Mouse (Mus musculus) naive thymus-derived CD4-positive, alpha-beta T cell, adult 2 months (primary cell): ENCODE measurements at regions not wholly inside any gene's neighbourhood (a gene's known extent, or its start where the extent isn't known, plus 50 kb on each side); places are given as distances from the start of the nearest gene placed in this dataset.
A peak's percentile ranks its signal among the peaks of the same experiment; 100 is the strongest.
"Not testable (repeated sequence)": the region's sequence is repeated elsewhere in the genome, so short reads cannot be mapped to it uniquely, and the experiment has no call there.

Experiments
- DNase-seq: peaks from one replicate; pipeline ENCODE4 v3.0.0-alpha.2; 2011; ENCODE audit warnings: low read depth

DNA sequence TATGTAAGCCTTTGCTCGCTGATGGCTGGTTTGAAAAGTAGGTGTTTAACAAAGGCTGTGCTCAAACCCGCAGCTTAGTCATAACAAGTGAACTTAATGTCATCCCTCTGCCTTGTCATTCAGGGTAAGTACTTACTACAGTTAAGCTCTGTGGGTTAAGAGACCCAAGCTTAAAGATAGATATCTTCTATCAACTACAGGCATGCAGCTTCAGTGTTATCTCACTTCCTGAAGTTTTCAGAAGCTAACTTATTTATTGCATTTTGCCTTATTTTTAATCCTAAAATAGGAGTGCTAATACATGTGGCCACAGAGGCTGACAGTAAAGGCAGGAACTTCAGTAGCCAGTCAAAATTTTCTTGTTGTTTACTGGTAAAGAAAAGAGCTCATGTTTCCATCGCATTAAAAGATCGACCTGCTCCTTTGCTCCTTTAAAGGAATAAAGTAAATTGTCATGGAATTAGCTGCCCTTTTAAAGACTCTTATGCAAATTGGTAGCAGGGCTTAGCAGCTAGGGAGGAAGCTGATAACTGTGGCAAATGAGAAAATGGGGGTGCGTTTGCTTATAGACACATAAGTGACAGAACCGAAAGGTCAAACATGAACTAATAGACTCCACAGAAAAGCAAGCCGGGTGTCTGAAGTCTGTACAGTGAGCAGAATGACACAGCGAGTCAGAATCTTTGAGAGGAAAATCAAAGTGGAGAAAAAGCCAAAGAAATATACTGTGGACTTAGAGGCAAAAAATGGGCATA is 55.9 kb upstream of the Inpp4b start:
- DNase-seq = no peak

DNA sequence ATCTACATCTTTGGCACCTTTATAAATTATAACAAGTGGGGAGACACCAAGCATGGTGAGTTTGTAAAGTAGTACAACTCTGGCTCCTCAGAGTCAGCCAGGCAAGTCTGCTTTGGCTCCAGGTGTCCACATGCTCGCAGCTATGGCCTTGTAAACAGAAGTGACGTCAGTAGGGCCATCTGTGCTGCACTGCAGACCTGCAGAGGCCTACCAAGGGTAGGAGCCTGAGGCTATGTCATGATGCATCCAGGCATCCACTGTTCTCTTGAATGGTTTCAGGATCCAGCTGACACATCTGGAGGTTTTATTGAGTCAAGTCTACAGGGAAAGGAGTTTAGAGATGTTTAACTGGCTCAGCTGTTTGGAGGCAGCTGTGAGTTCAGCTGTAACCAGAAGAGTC is 82.3 kb upstream of the Inpp4b start:
- DNase-seq = no peak

DNA sequence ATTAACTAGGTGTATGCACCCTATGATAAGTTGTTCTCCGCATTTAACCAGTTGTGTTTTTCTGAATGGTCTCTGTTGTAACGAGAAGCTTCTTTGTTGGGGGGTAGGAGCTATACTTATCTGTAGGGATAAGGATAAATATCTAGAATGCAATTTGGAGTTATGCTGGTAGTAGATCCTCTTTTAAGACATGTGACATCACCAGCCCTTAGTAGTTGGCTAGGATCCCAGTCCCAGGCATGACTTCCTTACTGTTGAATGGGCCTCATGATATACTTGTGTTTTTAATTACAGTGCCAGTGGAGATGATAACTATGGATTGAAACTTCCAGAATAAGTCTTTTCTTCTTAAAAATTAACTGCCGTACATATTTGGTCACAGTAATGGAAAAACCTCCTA is 118.5 kb upstream of the Inpp4b start:
- no peak for DNase-seq

DNA sequence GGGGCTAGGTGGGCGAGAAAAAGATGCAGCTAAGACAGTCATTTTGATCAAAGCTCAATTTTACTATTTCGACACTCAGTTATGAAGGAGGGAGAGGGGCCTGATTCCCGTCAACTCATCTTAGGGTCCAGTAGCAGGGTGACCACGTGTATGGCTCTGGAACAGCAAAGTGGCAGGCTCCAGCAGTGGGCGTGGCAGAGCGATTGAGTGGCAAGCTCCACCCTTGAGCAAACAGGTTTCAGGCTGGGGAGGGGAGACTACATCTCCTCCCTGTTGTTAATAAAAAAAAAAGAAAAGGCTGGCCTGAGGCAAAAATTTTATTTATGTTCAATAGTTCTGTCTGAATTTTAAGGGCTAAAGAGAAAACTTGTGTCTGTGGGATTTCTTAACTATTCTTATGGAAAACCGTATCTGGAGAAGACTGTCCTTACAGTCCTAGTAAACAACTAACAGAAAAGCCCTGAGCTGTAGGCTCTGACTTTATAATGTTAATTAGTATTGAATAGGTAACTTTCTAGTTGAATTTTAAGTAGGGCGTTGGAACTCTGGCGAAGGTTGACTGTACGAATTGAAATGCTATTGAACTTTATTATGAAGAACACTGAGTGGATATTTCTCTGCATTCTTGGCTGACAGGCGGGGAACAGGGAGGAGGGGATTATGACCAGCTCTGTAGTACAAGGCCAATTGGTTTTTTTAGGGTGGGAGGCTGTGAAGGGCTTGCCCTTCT is 155.1 kb upstream of the Inpp4b start:
- DNase-seq = not testable (repeated sequence)

DNA sequence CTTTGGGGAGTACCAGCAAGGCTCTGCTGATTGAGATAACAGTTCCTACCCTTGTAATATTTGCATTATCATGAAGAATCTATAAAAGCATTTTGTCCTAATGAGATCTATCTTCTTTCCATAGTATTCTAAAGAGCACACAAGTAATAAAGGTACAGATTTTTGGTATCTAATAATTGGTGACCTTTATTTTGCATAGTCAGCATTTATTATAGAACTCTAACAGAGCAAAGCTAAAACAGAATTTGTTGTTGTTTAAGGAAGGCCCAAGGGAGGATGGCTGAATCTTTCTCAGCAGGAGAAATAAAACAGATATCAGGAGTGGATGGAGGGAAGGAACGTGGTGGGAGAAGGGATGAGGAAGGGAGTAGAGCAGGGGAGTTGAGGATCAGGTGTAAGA is 160.8 kb upstream of the Usp38 start:
- no peak for DNase-seq

DNA sequence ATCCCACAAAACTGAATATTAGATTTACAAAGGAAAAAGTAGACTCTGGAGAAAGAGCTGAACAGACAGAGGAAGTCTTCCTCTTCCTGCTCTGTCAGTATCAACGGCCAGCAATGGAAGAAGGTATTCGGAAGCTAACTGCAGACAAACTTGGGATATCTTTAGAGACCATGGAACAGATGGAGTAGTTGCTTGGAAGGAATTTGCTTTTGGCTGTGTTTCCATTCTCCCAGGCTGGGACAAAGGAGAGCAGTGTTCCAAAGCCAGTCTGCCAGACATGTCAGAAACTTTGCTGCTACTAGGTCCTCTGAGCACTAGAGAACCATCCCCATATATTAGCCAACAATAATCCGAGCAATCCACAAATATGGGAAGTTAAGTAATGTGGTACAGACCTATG is 132.5 kb upstream of the Usp38 start:
- no peak for DNase-seq

DNA sequence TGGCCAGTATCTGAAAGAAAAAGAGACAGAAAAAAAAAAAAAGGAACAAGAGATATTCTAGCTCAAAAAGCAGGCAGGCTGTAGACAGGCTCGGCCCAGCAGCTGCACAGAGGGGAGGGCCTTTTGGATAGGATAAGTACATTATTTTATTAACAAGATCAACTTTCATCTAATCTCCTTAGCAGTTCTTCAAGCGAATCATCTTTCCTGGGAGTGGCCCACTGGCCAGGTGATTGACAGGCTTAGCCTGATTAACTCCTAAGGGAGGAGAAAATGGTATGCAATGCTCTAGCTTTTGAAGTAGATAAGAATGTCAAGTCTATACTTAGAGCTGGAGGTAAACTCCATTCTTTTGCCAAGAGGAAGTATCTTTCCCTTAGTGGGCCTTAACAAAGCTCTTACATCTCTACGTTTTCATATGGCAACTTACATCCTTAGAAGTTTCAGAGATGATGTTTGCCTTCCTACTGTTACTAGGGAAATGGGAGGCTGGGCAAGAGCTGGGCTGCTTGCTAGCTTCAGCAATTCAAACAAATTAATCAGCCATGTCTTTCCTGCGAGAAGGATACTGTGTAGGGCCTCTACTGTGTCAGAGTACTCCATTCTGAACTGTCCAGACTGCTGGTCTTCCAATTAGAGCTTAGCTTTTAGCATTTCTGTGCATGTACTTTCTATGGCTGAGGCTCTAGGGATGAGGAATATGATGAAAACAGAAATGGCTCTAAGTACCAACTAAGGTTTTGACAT is 92.2 kb upstream of the Usp38 start:
- no peak for DNase-seq

DNA sequence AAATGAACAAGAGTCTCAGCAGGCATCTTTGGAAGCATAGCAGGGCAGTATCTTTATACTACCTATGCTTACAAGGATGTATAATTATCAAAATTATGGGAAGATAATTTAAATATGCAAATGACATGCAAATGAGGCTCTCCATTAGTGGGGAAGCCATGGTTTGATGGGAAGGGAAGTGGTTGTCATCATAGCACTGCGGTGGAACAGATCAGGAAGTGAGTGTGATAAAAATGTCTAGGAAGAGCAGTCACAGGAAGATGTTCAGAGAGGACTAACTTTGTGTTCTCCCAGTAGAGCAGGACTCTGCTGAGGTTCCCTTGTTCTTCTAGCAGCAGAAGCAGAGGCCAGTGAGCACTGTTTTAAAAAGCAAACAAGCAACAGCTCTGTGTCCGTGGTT is 84.2 kb upstream of the Usp38 start:
- no peak for DNase-seq

DNA sequence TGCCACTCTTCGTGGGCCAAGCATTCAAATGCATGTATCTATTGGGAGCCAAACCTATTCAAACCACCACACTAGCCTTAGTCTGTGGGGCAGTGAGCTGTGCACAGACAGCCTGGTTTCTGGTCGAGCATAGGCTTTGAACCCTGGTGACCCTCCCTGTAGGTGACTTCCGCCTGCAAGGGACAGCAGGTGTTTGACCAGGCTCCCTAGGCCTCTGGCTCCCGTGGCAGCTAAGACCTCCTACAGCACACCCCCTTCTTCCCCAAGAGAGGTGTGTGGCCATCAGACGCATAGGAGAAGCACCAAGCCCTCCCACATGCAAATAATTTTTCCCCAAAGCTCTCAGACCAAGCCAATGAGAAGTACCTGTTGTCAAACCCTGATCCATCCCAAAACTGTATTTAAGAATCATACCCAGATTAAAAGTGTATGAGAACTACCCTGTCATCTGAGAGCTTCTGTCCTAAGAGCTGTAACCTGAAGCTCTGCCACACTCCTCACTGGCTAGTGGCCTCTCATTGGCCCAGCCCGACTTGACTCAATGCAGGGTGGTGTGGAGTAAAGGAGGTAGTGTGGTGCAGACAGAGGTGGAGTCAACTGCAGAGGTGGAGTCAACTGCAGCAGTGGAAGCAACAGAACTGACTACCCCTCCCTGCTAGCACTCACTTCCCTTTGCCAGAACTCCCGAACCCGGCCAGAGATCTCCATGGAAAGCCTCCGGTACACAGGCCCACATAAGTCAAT is 82.5 kb upstream of the Usp38 start:
- no peak for DNase-seq

DNA sequence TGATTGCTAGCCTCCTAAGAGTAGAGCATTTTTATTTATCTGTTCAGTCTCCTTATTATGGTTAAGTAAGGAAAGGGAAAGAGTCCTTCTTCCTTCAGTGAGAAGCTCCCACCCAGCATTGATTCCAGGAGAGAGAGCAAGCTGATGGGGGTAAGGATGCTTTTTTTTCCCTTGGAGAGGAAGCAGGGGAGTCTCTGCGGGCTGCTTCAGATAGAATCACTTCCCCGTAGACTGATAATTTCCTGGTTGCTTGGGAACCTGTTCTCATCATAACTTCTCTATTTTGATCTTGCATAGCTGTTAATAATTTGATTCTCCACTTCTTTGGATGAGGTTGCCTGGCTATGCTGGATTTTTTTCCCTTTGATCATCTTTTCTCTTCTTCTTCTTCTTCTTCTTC is 80.5 kb upstream of the Usp38 start:
- DNase-seq = no peak

DNA sequence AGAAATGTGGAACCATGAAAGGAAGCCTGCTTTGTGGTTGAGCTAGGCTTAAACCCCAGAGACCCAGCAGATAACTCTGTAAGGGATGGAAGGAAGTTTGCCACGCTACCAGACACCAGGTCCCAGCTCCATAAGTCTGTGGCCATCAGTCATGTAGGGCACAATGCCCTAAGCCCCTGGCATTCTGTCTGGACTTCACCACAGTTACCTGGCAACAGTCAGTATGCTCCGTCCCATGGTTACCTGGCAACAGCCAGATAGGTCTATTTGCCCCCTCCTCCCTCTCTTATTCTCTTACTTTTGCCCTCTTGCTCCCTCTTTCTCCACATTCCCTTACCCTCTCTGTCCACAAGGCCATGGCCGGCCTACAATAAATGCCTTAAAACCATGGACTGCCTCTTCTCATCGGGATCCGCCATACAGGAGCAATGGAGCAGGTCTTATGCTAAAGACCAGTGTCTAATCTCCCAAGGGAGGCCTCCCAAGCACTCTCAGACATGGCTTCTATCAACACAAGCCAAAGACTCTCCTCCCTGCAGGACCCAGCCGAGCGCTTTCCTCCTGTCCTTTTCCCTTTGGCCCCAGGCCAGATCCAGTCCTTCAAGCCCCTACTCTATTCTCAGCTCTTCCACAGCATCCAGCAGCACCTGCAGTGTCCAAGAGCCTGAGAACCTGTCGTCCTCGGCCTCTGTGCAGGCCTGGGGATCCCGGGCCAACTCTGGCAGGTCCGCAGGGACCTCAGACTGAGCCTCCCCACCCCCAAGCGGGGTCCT is 66.3 kb upstream of the Usp38 start:
- no peak for DNase-seq

DNA sequence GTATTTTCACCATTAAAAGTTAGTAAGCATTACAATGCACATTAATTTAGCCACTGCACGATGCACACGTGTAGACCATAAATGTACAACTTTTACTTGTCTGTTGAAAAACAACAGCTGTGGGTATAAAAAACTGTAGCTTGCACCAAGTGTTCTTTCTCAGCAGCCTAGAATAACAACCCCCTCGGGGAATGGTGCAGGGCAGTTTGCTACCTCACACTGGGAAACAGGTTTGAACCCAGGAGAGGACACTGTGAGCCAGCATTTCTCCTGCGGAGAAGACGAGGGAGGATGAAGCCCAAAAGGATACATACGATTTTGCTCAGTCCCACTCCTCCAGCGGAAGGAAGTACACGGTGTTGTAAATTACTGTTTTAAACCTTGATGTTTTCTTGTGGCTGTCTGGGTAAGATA is 65.2 kb upstream of the Usp38 start:
- DNase-seq = peak; percentile 30

DNA sequence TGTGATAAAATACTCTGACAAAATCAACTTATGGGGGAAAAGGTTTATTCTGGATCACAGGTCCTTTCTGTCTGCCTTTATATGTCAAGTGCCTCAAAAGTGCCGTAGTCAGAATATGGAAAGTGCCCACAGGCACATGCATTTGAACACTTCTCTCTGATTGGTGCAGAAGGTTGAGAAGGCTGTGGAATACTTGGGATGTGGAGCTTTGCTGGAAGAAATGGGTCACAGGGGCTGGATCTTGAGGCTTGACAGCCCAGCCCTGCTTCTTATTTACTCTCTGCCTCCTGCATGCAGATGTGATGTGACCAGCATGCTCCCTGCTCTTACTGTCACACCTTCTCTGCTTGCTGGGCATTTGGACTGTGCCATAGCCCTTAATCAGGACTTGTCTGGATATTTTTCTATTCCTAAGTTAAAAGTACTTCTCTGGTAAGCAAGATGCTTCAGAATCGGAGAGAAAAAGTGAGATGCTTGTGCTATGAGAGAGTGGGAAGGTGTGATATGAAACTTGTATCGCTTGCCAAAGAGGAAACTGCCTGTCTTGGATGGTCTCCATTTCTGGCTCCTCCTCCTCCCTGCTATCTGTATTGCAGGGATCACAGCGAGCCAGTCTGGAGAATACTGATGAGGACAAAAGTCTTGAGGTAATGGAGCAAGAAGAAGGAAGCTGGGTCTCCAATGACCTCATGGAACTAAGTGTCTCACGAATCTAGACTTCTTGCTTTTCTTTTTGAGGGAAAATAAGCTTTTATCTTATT is 54.5 kb upstream of the Usp38 start:
- no peak for DNase-seq

DNA sequence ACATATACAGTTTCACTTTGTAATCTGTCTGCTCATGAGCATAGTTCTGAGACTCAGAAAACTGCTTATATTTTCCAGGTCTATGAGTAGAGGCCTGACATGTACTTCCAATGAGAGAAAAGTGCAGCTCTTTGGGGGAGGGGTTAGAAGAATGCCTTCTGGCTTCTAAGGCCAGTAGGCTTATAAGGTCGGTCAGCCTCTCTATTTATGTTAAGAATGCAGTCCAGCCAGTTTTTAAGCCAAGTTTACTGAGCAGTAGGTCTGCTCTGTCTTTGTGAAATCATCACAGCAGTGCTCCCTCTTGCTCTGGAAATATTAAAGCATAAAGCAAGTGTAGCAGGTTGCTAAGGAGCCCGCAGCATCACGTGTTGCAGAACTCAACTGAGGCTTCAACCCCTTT is 53.8 kb upstream of the Usp38 start:
- DNase-seq = no peak

DNA sequence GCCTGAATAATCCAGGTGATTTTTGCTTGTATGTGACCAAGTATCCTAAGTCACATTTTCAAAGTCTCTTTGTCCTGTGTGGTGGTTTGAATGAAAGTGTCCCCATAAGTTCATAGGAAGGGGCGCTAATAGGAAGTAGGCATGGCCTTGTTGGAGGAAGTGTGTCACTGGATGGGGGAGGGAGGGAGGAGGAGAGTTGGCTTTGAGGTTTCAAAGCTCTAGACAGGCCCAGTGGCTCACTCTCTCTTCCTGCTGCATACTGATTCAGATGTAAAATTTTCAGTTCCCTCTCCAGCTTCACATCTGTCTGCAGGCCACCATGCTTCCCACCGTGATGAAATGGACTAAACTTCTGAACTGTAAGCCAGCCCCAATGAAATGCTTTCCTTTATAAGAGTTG is 52.0 kb upstream of the Usp38 start:
- DNase-seq = no peak
